Mouse (Mus musculus) brown adipose tissue, adult 24 weeks (tissue): ENCODE results near the gene Rexo1. TPM values are rescaled to one million over a fixed set of nuclear protein-coding genes. Genes with fewer than 3 reads are reported as not detected.

ENCODE experiments used
- H3K27ac ChIP-seq: fragments of 200-500 bp; replicated peaks from 2 replicates; pipeline ENCODE4 v1.5.1; 2012; ENCODE audit warnings: low read depth, mild to moderate bottlenecking, low read length
- H3K4me1 ChIP-seq: fragments of 200-500 bp; 2 replicates; pipeline ENCODE4 v1.6.1; 2012; ENCODE audit warnings: low read length, mixed read lengths; ENCODE audit not compliant: control insufficient read depth, insufficient read depth, insufficient read length
- H3K4me3 ChIP-seq: fragments of 200-500 bp; 2 replicates; pipeline ENCODE4 v1.5.1; 2012; ENCODE audit warnings: low read depth, mild to moderate bottlenecking, low read length, moderate library complexity; ENCODE audit not compliant: insufficient read depth
- polyA plus RNA-seq: library from polyadenylated mRNA; stranded (reverse); fragments of >200 nt; gene quantifications from 2 replicates; pipeline ENCODE4 v1.2.4, GENCODE M21; 2012; ENCODE audit not compliant: missing spikeins, insufficient read depth, insufficient read length

The Rexo1 gene
- polyA plus RNA-seq, 1 experiment, result 10.8 TPM

DNA sequence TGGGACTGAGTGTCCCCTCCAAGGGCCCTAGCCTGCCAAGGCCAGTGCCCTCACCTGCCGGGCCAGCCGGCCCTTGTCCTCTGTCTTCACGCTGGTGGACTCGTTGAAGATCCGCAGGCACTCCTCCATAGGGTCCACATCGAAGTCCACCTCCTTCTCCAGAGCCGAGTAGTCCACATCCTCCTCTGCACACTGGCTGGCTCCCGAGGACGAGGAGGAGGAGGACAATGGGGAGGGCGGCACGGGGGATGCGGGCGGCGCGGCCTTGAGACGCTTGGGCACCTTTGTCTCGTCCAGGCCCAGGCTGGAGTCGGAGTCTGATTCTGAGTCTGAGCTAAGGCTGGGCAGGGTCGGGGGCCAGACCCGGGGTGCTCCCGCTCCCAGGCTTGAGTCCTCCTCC, 12.1 kb downstream of the Rexo1 start:
- no peak overlapping the region for H3K27ac ChIP-seq
- no peak overlapping the region for H3K4me3 ChIP-seq
- H3K4me1 ChIP-seq, result peaks cover 3% of the 10 kb centered on the region; the same call in 1 of the 2 replicates

DNA sequence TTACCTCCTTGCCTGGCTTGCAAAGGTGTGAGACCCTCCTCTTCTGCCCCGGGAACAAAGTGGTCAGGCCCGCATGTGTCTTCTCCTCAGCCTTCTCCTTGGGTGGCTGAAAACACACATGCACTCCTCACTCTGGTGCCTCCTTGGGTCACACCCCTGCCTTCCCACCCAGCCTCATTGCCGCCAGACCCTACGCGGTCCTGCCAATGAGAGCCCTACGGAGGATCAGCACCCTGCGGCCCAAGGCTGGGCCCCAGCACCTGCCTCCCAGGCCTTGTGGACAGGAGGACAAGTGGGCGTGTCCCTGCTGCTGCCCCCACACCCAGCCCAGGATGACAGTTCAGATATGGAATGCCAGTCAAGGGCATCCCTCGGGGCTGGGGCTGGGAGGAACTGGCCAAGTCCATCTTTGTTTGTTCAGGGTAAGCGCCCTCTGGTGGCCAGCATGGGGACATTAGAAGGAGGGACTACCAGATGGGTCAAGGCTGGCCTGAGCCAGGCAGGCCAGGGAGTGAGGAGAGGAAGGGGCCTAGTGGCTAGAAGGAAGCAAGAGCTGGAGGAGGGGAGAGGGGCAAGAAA, 12.8 kb downstream of the Rexo1 start:
- Histone ChIP-seq H3K4me1 (no peaks in the 10 kb centered on the region; the same call in 1 of the 2 replicates), H3K27ac (no peak overlapping the region), H3K4me3 (no peak overlapping the region)

DNA sequence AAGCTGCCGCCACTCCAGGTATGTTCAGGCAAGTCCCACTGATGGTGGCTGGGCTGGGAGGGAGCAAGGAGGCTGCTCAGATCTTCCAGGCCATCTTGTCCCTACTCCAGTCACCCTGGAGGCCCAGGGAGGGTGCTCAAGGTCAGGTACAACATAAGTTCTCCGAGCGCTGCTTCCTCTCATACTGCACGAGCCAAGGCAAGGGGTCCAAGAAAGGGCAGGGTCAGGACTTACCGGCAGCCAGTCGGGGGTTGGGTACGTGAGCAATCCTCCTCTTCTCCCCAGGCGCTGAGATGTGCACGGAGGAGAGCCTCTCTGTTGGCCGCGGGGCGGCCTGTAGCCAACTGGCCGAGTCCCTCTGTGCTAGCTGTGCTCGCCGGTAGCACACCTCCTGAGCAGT, 13.8 kb downstream of the Rexo1 start:
- no peak overlapping the region for H3K27ac ChIP-seq
- no peak overlapping the region for H3K4me3 ChIP-seq
- H3K4me1 ChIP-seq, result no peaks in the 10 kb centered on the region

DNA sequence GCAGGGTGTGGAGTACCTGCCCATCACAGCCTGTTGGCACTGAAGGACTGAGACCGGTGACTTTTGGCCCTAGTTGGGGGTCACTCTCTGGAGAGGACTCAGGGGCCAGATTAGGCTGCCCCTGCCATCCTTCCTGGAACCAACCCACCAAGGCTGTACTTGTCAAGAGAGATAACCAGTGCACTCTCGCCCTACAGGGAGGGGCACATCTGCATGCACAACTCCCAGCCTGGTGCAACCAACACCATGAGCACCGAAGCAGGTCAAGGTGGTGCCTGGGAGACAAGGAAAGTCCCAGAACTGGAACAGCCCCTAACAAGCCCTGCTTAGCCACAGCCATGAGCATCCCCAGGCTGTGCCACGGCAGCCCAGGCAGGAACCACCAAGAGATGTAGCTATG, 14.4 kb downstream of the Rexo1 start:
- H3K4me1 ChIP-seq, result no peaks in the 10 kb centered on the region
- no peak overlapping the region for H3K4me3 ChIP-seq
- H3K27ac ChIP-seq, result no peak overlapping the region

DNA sequence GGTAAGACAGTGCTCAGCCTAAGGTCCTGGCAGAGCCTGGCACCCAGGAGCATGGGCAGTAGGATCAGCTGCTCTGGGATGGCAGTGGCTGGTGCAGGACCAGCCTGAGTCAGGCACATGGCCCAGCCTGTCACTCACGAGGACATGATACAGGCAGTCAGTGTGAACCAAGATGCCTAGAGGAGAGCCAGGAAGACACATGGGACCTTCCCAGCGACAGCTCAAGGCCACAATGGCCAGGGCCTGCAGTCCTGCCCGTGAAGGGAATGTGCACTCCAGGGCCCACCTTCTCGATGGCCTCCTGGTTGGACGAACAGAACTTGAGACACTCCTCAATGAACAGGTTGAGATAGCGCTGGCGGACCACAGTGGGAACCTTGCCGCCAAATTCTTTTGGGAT, 15.8 kb downstream of the Rexo1 start:
- H3K4me1 ChIP-seq, result no peaks in the 10 kb centered on the region
- no peak overlapping the region for H3K27ac ChIP-seq
- no peak overlapping the region for H3K4me3 ChIP-seq

DNA sequence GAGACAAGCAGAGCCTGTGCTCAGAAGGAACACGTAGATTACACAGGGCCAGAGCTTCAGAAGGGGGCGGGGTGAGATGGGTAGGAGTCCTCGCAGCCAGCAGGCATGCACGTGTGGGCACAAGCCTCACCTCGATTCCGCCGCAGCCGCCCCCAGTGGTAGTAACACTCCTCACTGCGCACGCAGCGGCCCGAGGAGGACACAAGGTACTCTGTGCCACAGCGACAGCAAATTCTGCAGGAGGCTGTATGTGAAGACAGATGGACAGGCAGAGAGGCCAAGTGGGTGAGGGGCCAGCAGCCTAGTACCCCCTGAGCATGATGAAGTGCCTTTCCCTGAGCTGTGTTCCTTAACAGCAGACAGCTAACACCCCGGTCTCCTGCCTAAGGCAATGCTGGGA, 17.5 kb downstream of the Rexo1 start:
- Histone ChIP-seq H3K4me3 (no peak overlapping the region), H3K4me1 (no peaks in the 10 kb centered on the region; the same call in 1 of the 2 replicates), H3K27ac (no peak overlapping the region)

DNA sequence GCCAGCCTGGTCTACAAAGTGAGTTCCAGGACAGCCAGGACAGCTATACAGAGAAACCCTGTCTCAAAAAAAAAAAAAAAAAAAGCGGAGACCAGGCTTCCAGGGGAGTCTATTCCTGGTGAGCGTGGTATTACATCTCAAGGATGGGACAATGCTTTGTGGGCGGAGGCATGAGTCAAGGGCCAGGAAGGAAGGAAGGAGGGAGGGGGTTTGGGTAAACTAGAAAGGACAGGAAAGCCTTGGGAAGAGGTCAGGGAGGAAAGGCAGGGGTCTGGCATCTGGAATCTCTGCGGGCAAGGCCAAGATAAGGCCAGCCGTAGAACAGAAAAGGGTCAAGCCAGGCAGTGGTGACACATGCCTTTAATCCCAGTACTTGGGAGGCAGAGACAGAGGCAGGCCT, 21.9 kb downstream of the Rexo1 start:
- Histone ChIP-seq H3K27ac (no peak overlapping the region), H3K4me3 (no peak overlapping the region), H3K4me1 (peaks cover 5% of the 10 kb centered on the region)

DNA sequence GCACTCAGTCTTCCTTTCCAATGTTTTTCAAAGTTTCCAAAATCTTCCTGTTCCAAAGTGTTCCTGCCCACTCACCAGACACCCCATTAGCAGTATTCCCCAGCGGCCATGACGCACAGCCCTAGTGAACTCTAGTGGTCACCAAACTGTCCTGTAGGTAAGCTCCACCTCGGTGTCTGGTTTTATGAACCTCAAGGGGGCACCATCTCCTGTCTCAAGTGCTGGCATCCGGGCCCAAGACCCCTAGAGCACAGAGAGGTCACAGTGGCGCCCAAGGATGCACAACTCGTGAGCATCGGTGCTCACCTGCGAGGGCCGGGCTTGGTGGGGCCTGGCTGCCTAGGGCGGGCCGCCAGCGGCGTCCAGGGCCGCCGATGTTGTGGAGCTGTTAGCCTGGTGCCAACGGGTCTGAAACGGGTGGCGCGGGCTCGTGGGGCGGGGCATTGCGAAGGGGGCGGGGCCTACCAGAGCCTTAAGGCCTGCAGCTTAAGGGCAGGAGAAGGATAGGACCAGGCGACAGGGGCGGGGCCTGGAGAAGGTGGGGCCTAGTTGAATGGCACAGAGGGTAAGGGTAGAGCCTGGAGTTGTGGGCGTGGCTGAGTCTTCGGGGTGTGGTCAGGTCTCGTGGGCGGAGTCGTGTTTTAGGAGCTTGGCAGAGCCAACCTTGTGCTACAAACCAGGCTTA, 22.5 kb downstream of the Rexo1 start, which contains the start of gene Atp8b3:
TSS of gene Atp8b3 (minus strand) at position 415 of the 685 bp plus-strand sequence.
- no peak within 1 kb of the TSS for H3K4me3 ChIP-seq
- H3K27ac ChIP-seq, result no peak within 1 kb of the TSS
- peaks cover 5% of the 10 kb centered on the region for H3K4me1 ChIP-seq

DNA sequence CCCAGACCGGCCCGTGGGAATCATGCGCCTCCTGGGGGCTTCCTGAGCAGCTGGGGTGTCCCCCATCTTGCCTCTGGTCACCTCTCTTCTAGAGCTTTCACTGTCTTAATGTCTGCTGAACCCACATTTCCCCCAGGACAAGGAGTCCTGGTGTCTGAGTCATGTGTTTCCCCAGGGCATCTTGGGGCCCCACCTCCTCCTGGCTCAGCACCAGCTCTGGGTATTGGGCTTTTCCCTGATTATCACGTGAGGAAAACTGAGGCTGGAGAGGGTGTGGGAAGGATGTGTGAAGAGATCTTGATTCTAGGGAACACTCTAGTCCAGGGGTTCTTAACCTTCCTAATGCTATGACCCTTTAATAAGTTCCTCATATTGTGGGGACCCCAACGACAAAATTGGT, 23.2 kb downstream of the Rexo1 start:
- no peak overlapping the region for H3K4me3 ChIP-seq
- H3K27ac ChIP-seq, result no peak overlapping the region
- peaks cover 5% of the 10 kb centered on the region for H3K4me1 ChIP-seq

DNA sequence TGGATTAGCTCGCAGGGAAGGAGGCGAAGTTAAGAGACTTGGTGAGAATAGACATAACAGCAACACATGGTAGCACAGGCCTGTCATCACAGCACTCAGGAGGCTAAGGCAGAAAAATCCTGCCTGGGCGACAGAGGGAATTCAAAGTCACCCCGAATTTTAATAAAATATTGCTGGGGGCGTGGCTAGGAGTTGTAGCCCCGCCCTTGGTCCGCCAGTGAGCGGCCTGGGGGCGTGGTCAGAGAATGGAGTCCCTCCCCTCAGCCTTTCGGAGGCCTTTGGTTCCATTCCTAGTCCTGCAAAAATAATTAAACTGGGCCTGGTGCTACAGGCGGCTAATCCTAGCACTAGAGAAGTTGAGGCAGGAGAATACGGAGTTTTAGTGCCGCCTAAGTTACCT, 25.6 kb downstream of the Rexo1 start:
- Histone ChIP-seq H3K4me1 (peaks cover 5% of the 10 kb centered on the region), H3K4me3 (no peak overlapping the region), H3K27ac (no peak overlapping the region)

DNA sequence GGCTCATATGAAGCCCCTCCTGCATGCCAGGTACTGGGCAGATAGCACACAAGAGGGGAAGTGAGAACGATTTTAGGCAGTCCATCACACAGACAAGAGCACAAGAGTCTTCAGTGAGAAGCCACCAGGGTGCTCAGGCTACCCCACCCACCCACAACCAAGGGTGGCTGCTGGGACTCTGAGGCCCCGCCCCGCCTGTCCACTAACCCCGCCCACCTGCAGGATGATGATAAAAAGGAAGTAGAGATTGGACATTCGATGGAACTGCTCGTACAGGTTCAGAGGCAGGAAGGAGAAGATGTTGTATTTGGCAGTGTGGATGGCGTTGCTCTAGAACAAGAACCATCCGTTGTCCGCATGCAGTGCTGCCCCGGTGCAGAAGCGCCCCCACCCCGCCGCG, 26.3 kb downstream of the Rexo1 start:
- Histone ChIP-seq H3K4me3 (no peak overlapping the region), H3K4me1 (peaks cover 5% of the 10 kb centered on the region)

DNA sequence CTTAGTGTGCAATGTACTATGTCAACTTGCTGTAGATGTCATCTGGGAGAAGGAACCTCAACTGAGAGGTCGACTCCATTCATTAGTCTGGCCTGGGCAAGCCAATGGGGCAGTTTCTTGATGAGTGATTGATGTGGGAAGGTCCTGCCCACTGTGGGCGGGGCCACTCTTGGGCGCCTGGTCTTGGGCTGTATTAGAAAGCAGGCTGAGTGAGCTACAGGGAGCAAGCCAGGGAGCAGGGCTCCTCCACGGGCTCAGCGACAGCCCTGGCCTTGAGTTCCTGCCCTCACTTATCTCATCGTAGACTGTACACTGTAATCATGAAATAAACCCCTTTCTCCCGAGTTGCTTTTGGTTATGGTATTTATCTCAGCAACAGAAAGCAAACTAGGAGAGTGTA, 27.7 kb downstream of the Rexo1 start:
- peaks cover 4% of the 10 kb centered on the region for H3K4me1 ChIP-seq
- H3K4me3 ChIP-seq, result no peak overlapping the region
- no peak overlapping the region for H3K27ac ChIP-seq

More for the DNA sequence above, 26.3 kb downstream of the Rexo1 start:
- no peak overlapping the region for H3K27ac ChIP-seq

DNA sequence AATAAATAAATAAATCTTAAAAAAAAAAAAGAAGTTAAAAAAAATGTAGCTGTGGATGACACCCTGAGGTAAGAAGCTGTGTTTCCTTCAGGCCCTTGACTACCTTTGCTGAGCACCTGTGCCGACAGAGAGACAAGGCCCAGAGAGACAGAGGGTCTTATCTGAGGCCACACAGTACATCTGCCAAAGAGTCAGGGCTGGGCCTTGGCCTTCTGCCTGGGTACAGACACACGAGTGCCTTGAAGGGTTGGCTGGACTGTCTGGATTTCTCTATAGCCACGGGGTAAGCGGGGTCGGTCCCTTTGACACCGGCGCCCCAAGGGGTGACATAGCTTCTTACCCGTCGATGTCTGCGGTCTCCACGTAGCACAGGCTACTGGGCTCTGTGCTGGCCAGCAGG, 28.6 kb downstream of the Rexo1 start:
- Histone ChIP-seq H3K4me3 (no peak overlapping the region), H3K27ac (no peak overlapping the region), H3K4me1 (no peaks in the 10 kb centered on the region)

DNA sequence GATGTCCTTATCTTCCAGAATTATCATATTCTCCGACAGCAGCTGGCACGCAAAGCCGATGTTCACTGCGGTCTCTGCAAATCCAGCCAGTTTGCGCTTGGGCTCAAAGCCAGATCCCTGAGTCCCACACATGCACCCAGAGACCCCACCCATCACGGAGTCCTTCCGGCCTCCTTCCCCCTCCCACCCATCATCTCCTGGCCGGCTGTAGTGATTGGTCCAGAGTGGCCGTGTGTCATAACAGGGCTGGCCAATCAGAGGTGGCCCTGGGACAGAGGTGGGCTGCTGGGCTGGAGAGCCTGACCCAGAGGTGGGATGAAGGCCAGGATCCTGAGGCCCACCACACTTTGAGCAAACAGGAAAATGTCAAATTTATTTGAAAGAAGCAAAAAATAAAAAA, 35.2 kb downstream of the Rexo1 start:
- no peak overlapping the region for H3K4me3 ChIP-seq
- no peaks in the 10 kb centered on the region for H3K4me1 ChIP-seq
- H3K27ac ChIP-seq, result no peak overlapping the region

DNA sequence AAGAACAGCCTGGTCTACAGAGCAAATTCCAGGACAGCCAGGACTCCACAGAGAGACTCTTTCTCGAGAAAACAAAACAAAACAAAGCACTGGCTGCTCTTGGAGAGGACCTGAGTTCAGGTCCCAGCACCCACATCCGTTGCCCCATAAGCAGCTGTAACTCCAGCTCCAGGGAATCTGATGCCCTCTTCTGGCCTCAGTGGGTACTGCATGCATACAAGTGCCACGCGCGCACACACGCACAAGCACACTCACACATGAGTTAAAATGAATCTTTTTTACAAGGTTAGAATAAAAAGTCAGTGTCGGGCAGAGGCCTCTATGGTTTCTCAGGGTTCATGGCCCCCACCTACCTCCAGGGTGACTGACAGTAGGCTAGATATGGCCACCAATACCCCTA, 38.1 kb downstream of the Rexo1 start:
- H3K27ac ChIP-seq, result no peak overlapping the region
- H3K4me3 ChIP-seq, result no peak overlapping the region
- no peaks in the 10 kb centered on the region for H3K4me1 ChIP-seq

DNA sequence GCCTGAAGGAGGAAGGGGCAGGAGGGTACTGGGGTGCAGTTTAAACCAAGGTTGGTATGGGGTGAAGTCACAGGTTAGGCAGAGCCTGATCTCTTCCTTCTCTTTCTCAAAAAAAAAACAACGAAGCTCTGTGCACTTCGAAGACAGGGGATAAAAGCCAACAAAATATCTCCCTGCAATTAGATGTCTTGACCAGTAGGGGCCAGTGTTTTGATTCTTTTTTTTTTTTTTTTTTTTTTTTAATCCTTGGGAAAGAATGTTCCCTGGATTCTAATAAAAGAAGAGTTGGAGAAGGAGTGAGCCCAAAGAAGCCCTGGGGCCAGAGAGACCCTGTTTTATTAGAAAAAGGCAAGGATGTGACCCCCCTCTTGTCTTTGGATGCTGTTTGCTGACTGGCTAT, 42.1 kb downstream of the Rexo1 start:
- no peak overlapping the region for H3K4me3 ChIP-seq
- no peaks in the 10 kb centered on the region for H3K4me1 ChIP-seq
- H3K27ac ChIP-seq, result no peak overlapping the region
